ENCODE assay signal across 27 mouse cellular contexts in genomic region chr15:90291848-90292247, GRCm38 (mm10).
DNase-seq lines count a peak whose midpoint lies in the region; ATAC-seq and TF ChIP-seq lines count a peak whose summit lies in the region.
"Had no signal": no experiment of that assay in that cellular context is flagged by ENCODE, and none has a peak within 500 bp of the region (broad histone marks: within the 10 kb centered on the region; RNA-seq: fewer than 3 reads in every experiment).

No protein-coding gene starts in this region.

- no peak for TF ChIP-seq CTCF in forebrain, postnatal 0 days (IDR thresholded peaks at IDR 0.05; ENCODE audit: low read depth)
- TF ChIP-seq CTCF in midbrain, postnatal 0 days (IDR thresholded peaks at IDR 0.05) = no peak

- no peak overlapping the region for H3K4me3 ChIP-seq in forebrain, postnatal 0 days (ENCODE audit: low read depth, low read length)
- no peak overlapping the region for H3K4me3 ChIP-seq in forebrain, embryonic 15.5 days
- H3K4me3 ChIP-seq in midbrain, embryonic 10.5 days = no peak overlapping the region
- H3K4me3 ChIP-seq in midbrain, embryonic 16.5 days (ENCODE audit: low read depth, low read length) = no peak overlapping the region
- no peak overlapping the region for H3K4me3 ChIP-seq in midbrain, postnatal 0 days (ENCODE audit: low read depth, low read length)
- no peak overlapping the region for H3K4me3 ChIP-seq in kidney, embryonic 15.5 days (replicated peaks)
- H3K4me3 ChIP-seq: myocyte; neural tube, embryonic 12.5 days had no signal

- no peak overlapping the region for H3K27ac ChIP-seq in forebrain, postnatal 0 days (ENCODE audit: low read depth, low read length)
- no peak overlapping the region for H3K27ac ChIP-seq in forebrain, embryonic 15.5 days (replicated peaks)
- peak overlapping the region; percentile 69 for H3K27ac ChIP-seq in midbrain, embryonic 10.5 days (replicated peaks)
- no peak overlapping the region for H3K27ac ChIP-seq in midbrain, embryonic 16.5 days (ENCODE audit: low read length)
- no peak overlapping the region for H3K27ac ChIP-seq in midbrain, postnatal 0 days (ENCODE audit: low read depth, low read length)
- no peak overlapping the region for H3K27ac ChIP-seq in kidney, embryonic 15.5 days
- H3K27ac ChIP-seq: liver, embryonic 14.5 days; neural tube, embryonic 12.5 days had no signal

- no peak overlapping the region for H3K4me2 ChIP-seq in forebrain, postnatal 0 days (ENCODE audit: low read depth)
- no peak overlapping the region for H3K4me2 ChIP-seq in forebrain, embryonic 15.5 days (replicated peaks)
- no peak overlapping the region for H3K4me2 ChIP-seq in midbrain, embryonic 16.5 days (ENCODE audit: low read length)
- H3K4me2 ChIP-seq in midbrain, postnatal 0 days (ENCODE audit: low read depth, low read length, poor library complexity, severe bottlenecking) = no peak overlapping the region
- H3K4me2 ChIP-seq in kidney, embryonic 15.5 days = no peak overlapping the region
- H3K4me2 ChIP-seq: heart, embryonic 11.5 days; neural tube, embryonic 12.5 days had no signal

- DNase-seq in cerebellum, adult 9-11 months = peak; percentile 16
- DNase-seq in cerebellum, adult 18-20 months = no peak
- peak; percentile 10 for DNase-seq in forebrain, postnatal 0 days
- no peak for DNase-seq in midbrain, embryonic 10.5 days (ENCODE audit: low spot score)
- peak; percentile 51 for DNase-seq in midbrain, postnatal 0 days (ENCODE audit: low spot score)
- DNase-seq: adrenal gland, postnatal 10 days; gastrocnemius, postnatal 25 days; heart, adult 11 months; heart, postnatal 36 days; kidney, adult 8-10 months; kidney, postnatal 10 days; layer of hippocampus, postnatal 36 days; liver; lung, adult 2 months; lung, postnatal 10 days; right cerebral cortex, adult 18-20 months; spleen, adult 18-20 months; thymus, postnatal 14 days had no signal

- no peaks in the 10 kb centered on the region for H3K36me3 ChIP-seq in forebrain, postnatal 0 days (ENCODE audit: insufficient read depth)
- no peaks in the 10 kb centered on the region for H3K36me3 ChIP-seq in forebrain, embryonic 15.5 days
- no peaks in the 10 kb centered on the region for H3K36me3 ChIP-seq in midbrain, embryonic 10.5 days
- no peaks in the 10 kb centered on the region for H3K36me3 ChIP-seq in midbrain, embryonic 16.5 days (ENCODE audit: control insufficient read depth, insufficient read depth, low read length)
- H3K36me3 ChIP-seq in midbrain, postnatal 0 days (ENCODE audit: insufficient read depth, low read length) = no peaks in the 10 kb centered on the region
- no peaks in the 10 kb centered on the region for H3K36me3 ChIP-seq in kidney, embryonic 15.5 days
- H3K36me3 ChIP-seq: neural tube, embryonic 12.5 days had no signal

- no peaks in the 10 kb centered on the region for H3K9me3 ChIP-seq in forebrain, postnatal 0 days (ENCODE audit: low read length)
- H3K9me3 ChIP-seq in forebrain, embryonic 15.5 days = no peaks in the 10 kb centered on the region
- H3K9me3 ChIP-seq in midbrain, embryonic 10.5 days (replicated peaks) = no peaks in the 10 kb centered on the region
- H3K9me3 ChIP-seq in midbrain, embryonic 16.5 days (replicated peaks; ENCODE audit: control insufficient read depth, low read length, poor library complexity, severe bottlenecking) = no peaks in the 10 kb centered on the region
- no peaks in the 10 kb centered on the region for H3K9me3 ChIP-seq in midbrain, postnatal 0 days (ENCODE audit: low read length)
- H3K9me3 ChIP-seq in kidney, embryonic 15.5 days (replicated peaks) = no peaks in the 10 kb centered on the region
- H3K9me3 ChIP-seq: neural tube, embryonic 12.5 days had no signal

- ATAC-seq in forebrain, postnatal 0 days = no peak
- no peak for ATAC-seq in forebrain, embryonic 15.5 days (replicated peaks)
- no peak for ATAC-seq in midbrain, embryonic 16.5 days
- no peak for ATAC-seq in midbrain, postnatal 0 days (ENCODE audit: low FRiP score)
- ATAC-seq in kidney, embryonic 15.5 days (replicated peaks; ENCODE audit: low FRiP score) = no peak
- ATAC-seq: intestine, embryonic 16.5 days; Patski had no signal

- 38% methylated on average over 1 of the region's 1 CpGs for WGBS in forebrain, postnatal 0 days
- 31% methylated on average over 1 of the region's 1 CpGs for WGBS in forebrain, embryonic 15.5 days
- 57% methylated on average over 1 of the region's 1 CpGs for WGBS in midbrain, embryonic 10.5 days
- WGBS in midbrain, embryonic 16.5 days = 26% methylated on average over 1 of the region's 1 CpGs
- WGBS in midbrain, postnatal 0 days = 41% methylated on average over 1 of the region's 1 CpGs
- 94% methylated on average over 1 of the region's 1 CpGs for WGBS in kidney, embryonic 15.5 days

- H3K9ac ChIP-seq in forebrain, postnatal 0 days = no peak overlapping the region
- H3K9ac ChIP-seq in forebrain, embryonic 15.5 days (replicated peaks) = no peak overlapping the region
- no peak overlapping the region for H3K9ac ChIP-seq in midbrain, embryonic 16.5 days (ENCODE audit: low read depth, low read length)
- no peak overlapping the region for H3K9ac ChIP-seq in midbrain, postnatal 0 days (replicated peaks; ENCODE audit: low read length, poor library complexity, severe bottlenecking)
- H3K9ac ChIP-seq in kidney, embryonic 15.5 days = no peak overlapping the region
- H3K9ac ChIP-seq: liver, embryonic 14.5 days; neural tube, embryonic 12.5 days had no signal

- no peaks in the 10 kb centered on the region for H3K4me1 ChIP-seq in forebrain, postnatal 0 days (ENCODE audit: insufficient read depth)
- H3K4me1 ChIP-seq in forebrain, embryonic 15.5 days = no peaks in the 10 kb centered on the region
- peaks cover 26% of the 10 kb centered on the region for H3K4me1 ChIP-seq in midbrain, embryonic 10.5 days
- H3K4me1 ChIP-seq in midbrain, embryonic 16.5 days (ENCODE audit: control insufficient read depth, insufficient read depth, low read length) = 0 out of 2 replicates have a peak, but pooled peaks cover 2% of the 10 kb centered on the region
- H3K4me1 ChIP-seq in midbrain, postnatal 0 days (ENCODE audit: insufficient read depth, low read length) = no peaks in the 10 kb centered on the region
- peaks cover 9% of the 10 kb centered on the region; the same call in 1 of the 2 replicates for H3K4me1 ChIP-seq in kidney, embryonic 15.5 days
- H3K4me1 ChIP-seq: neural tube, embryonic 12.5 days had no signal

- no peaks in the 10 kb centered on the region for H3K27me3 ChIP-seq in forebrain, postnatal 0 days (ENCODE audit: insufficient read depth, low read length)
- no peaks in the 10 kb centered on the region for H3K27me3 ChIP-seq in forebrain, embryonic 15.5 days
- no peaks in the 10 kb centered on the region for H3K27me3 ChIP-seq in midbrain, embryonic 10.5 days (ENCODE audit: low read depth, poor library complexity, severe bottlenecking)
- H3K27me3 ChIP-seq in midbrain, embryonic 16.5 days (ENCODE audit: control insufficient read depth, insufficient read depth, low read depth, low read length) = no peaks in the 10 kb centered on the region
- H3K27me3 ChIP-seq in midbrain, postnatal 0 days (ENCODE audit: insufficient read depth, low read length) = no peaks in the 10 kb centered on the region
- no peaks in the 10 kb centered on the region for H3K27me3 ChIP-seq in kidney, embryonic 15.5 days
- H3K27me3 ChIP-seq: neural tube, embryonic 12.5 days; Patski had no signal

Comparison
In these comparisons a context has a peak if more than half of its experiments do, and no peak if none do; other contexts are left out.
1. DNase-seq: peak in cerebellum, adult 9-11 months (single experiment), forebrain, postnatal 0 days (single experiment) and midbrain, postnatal 0 days (single experiment); none in cerebellum, adult 18-20 months (0 of 2) and midbrain, embryonic 10.5 days (single experiment).